Mouse (Mus musculus) ES-Bruce4 (cell line): ENCODE measurements around the gene Gm49416.

Source experiments
- CTCF ChIP-seq: IDR thresholded peaks from one replicate; pipeline ENCODE4 v1.8.1; 2011; ENCODE audit warnings: low read depth, low read length
- EP300 ChIP-seq: IDR thresholded peaks from 2 replicates; pipeline ENCODE4 v1.6.1; 2011; ENCODE audit warnings: low read depth, low read length; ENCODE audit not compliant: insufficient read depth
- POLR2A ChIP-seq: IDR thresholded peaks from one replicate; pipeline ENCODE4 v1.8.1; 2011; ENCODE audit warnings: low read length; ENCODE audit not compliant: insufficient read depth

DNA sequence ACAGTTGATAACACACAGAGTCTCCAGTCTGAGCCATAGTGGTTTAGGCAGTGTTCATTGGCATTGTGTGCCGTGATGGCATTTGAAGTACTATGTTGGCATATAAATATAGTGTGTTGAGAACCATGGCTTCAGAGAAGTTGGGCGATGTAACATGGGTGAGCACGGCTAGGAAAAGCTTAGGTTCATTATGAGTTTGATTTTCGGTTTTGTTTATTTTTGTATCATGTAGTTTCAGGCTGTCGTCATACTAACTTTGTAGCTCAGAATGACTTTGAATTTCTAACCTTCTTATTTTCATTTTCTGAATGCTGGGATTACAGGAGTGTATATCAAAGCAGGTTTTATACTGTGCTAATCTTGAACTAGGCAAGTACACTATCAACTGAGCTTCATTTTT is 14.7 kb downstream of the Gm49416 start:
- TF ChIP-seq EP300, result no peak
- TF ChIP-seq CTCF, result no peak
- TF ChIP-seq POLR2A, result no peak
